1 mouse cellular context compared by ENCODE assay signal in the genomic region with DNA sequence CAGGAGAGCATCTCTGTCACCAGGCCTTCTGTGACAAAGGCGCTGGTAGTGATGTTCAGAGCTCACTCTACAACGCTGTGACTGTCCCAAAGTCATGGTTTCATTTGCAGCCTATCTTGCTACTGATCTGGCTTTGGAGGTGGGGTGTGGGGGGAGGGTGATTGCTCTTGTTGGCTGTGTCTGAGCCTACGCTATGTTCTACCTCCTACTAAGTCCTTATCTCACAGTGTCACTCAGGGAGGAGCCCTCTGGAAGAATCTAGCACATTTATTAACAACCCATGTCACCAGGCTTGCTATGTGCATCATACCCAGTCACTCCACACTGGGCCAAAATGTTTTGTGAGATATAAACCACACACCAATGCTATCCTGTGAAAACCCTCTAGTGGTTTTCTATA.
A peak's percentile ranks its signal among the peaks of the same experiment; 100 is the strongest.
TF ChIP-seq lines count a peak whose summit lies in the region.

No protein-coding gene starts in this region.

TF ChIP-seq in MEL, 35 proteins besides CTCF, POLR2A, EP300 and RAD21 (continued from another document):
- TF ChIP-seq JUND (IDR thresholded peaks at IDR 0.05; ENCODE audit: low read depth, low read length), result no peak
- TF ChIP-seq GABPA (IDR thresholded peaks at IDR 0.05; ENCODE audit: low read depth, low read length), result no peak
- peak; percentile 47; the same call in 1 of the 2 replicates for TF ChIP-seq BHLHE40 (IDR thresholded peaks at IDR 0.05; ENCODE audit: borderline replicate concordance, low read depth, low read length)
- TF ChIP-seq CHD2 (IDR thresholded peaks at IDR 0.05; ENCODE audit: low read length), result peak; percentile 63
- peak; percentile 95 for TF ChIP-seq GATA1 (IDR thresholded peaks at IDR 0.05; ENCODE audit: low read depth, low read length)
- TF ChIP-seq USF2 (IDR thresholded peaks at IDR 0.05; ENCODE audit: borderline replicate concordance in 1 of 2, insufficient read depth in 1 of 2, low read depth in 1 of 2, low read length in 2 of 2), result no peak
- no peak for TF ChIP-seq ELF1 (IDR thresholded peaks at IDR 0.05; ENCODE audit: low read depth, low read length)
- TF ChIP-seq POLR2AphosphoS2 (IDR thresholded peaks at IDR 0.05; ENCODE audit: low read length), result no peak
- no peak for TF ChIP-seq POLR2AphosphoS5 (IDR thresholded peaks at IDR 0.05; ENCODE audit: borderline replicate concordance, low read depth, low read length)
- TF ChIP-seq TAL1 (IDR thresholded peaks at IDR 0.05; ENCODE audit: low read length), result peak; percentile 50
